Mouse (Mus musculus) right cerebral cortex, adult 18-20 months (tissue): ENCODE data around the gene Adgrb3.
A peak's percentile ranks its signal among the peaks of the same experiment; 100 is the strongest.
"Not testable (repeated sequence)": the region's sequence is repeated elsewhere in the genome, so short reads cannot be mapped to it uniquely, and the experiment has no call there.

Source experiments
- DNase-seq: peaks from one replicate; pipeline ENCODE4 v3.0.0; 2022; ENCODE audit warnings: mixed read lengths

The Adgrb3 gene

GRCm38 (mm10) chr1:25503524-25503923 is 326.0 kb downstream of the Adgrb3 start:
- DNase-seq, result no peak

- DNase-seq, result no peak
These were observed 334.1 kb downstream of the Adgrb3 start for GRCm38 (mm10) chr1:25495202-25495914.

- no peak for DNase-seq
These were observed 338.0 kb downstream of the Adgrb3 start for GRCm38 (mm10) chr1:25491503-25491902.

GRCm38 (mm10) chr1:25490174-25490573 is 339.3 kb downstream of the Adgrb3 start:
- DNase-seq, result no peak

- peak; percentile 26 for DNase-seq
These were observed 353.8 kb downstream of the Adgrb3 start for GRCm38 (mm10) chr1:25475699-25476098.

GRCm38 (mm10) chr1:25474469-25474868 is 355.0 kb downstream of the Adgrb3 start:
- DNase-seq, result no peak

GRCm38 (mm10) chr1:25471612-25472011 is 357.9 kb downstream of the Adgrb3 start:
- DNase-seq, result not testable (repeated sequence)

GRCm38 (mm10) chr1:25462612-25463011 is 366.9 kb downstream of the Adgrb3 start:
- DNase-seq, result no peak

- no peak for DNase-seq
These were observed 394.0 kb downstream of the Adgrb3 start for GRCm38 (mm10) chr1:25435506-25435905.

GRCm38 (mm10) chr1:25430219-25430862 is 399.2 kb downstream of the Adgrb3 start:
- no peak for DNase-seq

- no peak for DNase-seq
These were observed 408.8 kb downstream of the Adgrb3 start for GRCm38 (mm10) chr1:25420701-25421100.

- no peak for DNase-seq
These were observed 410.1 kb downstream of the Adgrb3 start for GRCm38 (mm10) chr1:25419378-25419777.

- no peak for DNase-seq
These were observed 414.4 kb downstream of the Adgrb3 start for GRCm38 (mm10) chr1:25415084-25415483.

- DNase-seq, result no peak
These were observed 465.3 kb downstream of the Adgrb3 start for GRCm38 (mm10) chr1:25364186-25364585.

- DNase-seq, result no peak
These were observed 471.0 kb downstream of the Adgrb3 start for GRCm38 (mm10) chr1:25358554-25358953.

GRCm38 (mm10) chr1:25355486-25355885 is 474.0 kb downstream of the Adgrb3 start:
- DNase-seq, result no peak

GRCm38 (mm10) chr1:25344876-25345275 is 484.6 kb downstream of the Adgrb3 start:
- no peak for DNase-seq

GRCm38 (mm10) chr1:25325406-25325805 is 504.1 kb downstream of the Adgrb3 start:
- DNase-seq, result no peak

- peak; percentile 8 for DNase-seq
These were observed 512.4 kb downstream of the Adgrb3 start for GRCm38 (mm10) chr1:25317142-25317541.

GRCm38 (mm10) chr1:25312344-25312743 is 517.2 kb downstream of the Adgrb3 start:
- DNase-seq, result no peak

- DNase-seq, result no peak
These were observed 519.4 kb downstream of the Adgrb3 start for GRCm38 (mm10) chr1:25310066-25310465.

- DNase-seq, result no peak
These were observed 548.0 kb downstream of the Adgrb3 start for GRCm38 (mm10) chr1:25281471-25281870.

- DNase-seq, result no peak
These were observed 578.9 kb downstream of the Adgrb3 start for GRCm38 (mm10) chr1:25250562-25250961.

- no peak for DNase-seq
These were observed 587.1 kb downstream of the Adgrb3 start for GRCm38 (mm10) chr1:25242436-25242835.
